Mouse (Mus musculus) ES-Bruce4 (cell line): ENCODE results near the gene Fjx1.

ENCODE experiments used
- CTCF ChIP-seq: IDR thresholded peaks from one replicate; pipeline ENCODE4 v1.8.1; 2011; ENCODE audit warnings: low read depth, low read length
- POLR2A ChIP-seq: IDR thresholded peaks from one replicate; pipeline ENCODE4 v1.8.1; 2011; ENCODE audit warnings: low read length; ENCODE audit not compliant: insufficient read depth

GRCm38 (mm10) chr2:102476101-102476500 lies 23.8 kb upstream of the Fjx1 start:
- no peak for TF ChIP-seq POLR2A
- TF ChIP-seq CTCF: no peak
